Mouse (Mus musculus): ENCODE results near the gene Poll.
"Not testable (repeated sequence)": the region's sequence is repeated elsewhere in the genome, so short reads cannot be mapped to it uniquely, and the experiment has no call there.

Poll gene

GRCm38 (mm10) chr19:45578976-45579375 is 18.6 kb upstream of the Poll start:
- CTCF ChIA-PET, result no interaction called here

GRCm38 (mm10) chr19:45577141-45577750 is 16.9 kb upstream of the Poll start:
- CTCF ChIA-PET, result interaction anchor here (0.5 to 0.7 kb wide), 4 partner anchors 146 to 1904 kb away, joined by 4 to 13 read pairs (median 6); no protein-coding TSS in a partner anchor

- CTCF ChIA-PET, result interaction anchor here (0.6 to 1.1 kb wide), 3 partner anchors 17 to 361 kb away, joined by 3 to 4 read pairs (median 3); no protein-coding TSS in a partner anchor
Observed at GRCm38 (mm10) chr19:45575632-45576001, 15.3 kb upstream of the Poll start.

GRCm38 (mm10) chr19:45574941-45575631 is 14.8 kb upstream of the Poll start:
- CTCF ChIA-PET, result interaction anchor here (0.7 to 1.3 kb wide), 4 partner anchors 17 to 172 kb away, joined by 3 to 4 read pairs (median 3); no protein-coding TSS in a partner anchor

GRCm38 (mm10) chr19:45574339-45574898 is 14.1 kb upstream of the Poll start:
- CTCF ChIA-PET, result interaction anchor here (0.7 to 1.3 kb wide), 4 partner anchors 17 to 176 kb away, joined by 3 to 4 read pairs (median 3); no protein-coding TSS in a partner anchor

- CTCF ChIA-PET, result interaction anchor here (0.7 to 1.3 kb wide), 4 partner anchors 18 to 177 kb away, joined by 3 to 4 read pairs (median 3); no protein-coding TSS in a partner anchor
Observed at GRCm38 (mm10) chr19:45573861-45574267, 13.5 kb upstream of the Poll start.

- CTCF ChIA-PET, result interaction anchor here (1.1 kb wide), 1 partner anchor 178 kb away, joined by 4 read pairs; no protein-coding TSS in a partner anchor
Observed at GRCm38 (mm10) chr19:45573033-45573432, 12.7 kb upstream of the Poll start.

- CTCF ChIA-PET, result interaction anchor here (0.6 kb wide), 1 partner anchor 442 kb away, joined by 3 read pairs; no protein-coding TSS in a partner anchor
Observed at GRCm38 (mm10) chr19:45567367-45567766, 7.0 kb upstream of the Poll start.

- CTCF ChIA-PET, result interaction anchor here (0.6 kb wide), 1 partner anchor 119 kb away, joined by 3 read pairs; no protein-coding TSS in a partner anchor
Observed at GRCm38 (mm10) chr19:45565925-45566715, 5.8 kb upstream of the Poll start.

- CTCF ChIA-PET, result no interaction called here
Observed at GRCm38 (mm10) chr19:45554136-45554535, 6.2 kb downstream of the Poll start.

GRCm38 (mm10) chr19:45552187-45552586 is 8.1 kb downstream of the Poll start:
- CTCF ChIA-PET, result interaction anchor here (0.9 kb wide), 1 partner anchor 9 kb away, joined by 7 read pairs; no protein-coding TSS in a partner anchor

GRCm38 (mm10) chr19:45549948-45550347 is 10.4 kb downstream of the Poll start:
- CTCF ChIA-PET, result interaction anchor here (1.0 kb wide), 1 partner anchor 322 kb away, joined by 5 read pairs; no protein-coding TSS in a partner anchor

GRCm38 (mm10) chr19:45549128-45549915 is 11.0 kb downstream of the Poll start:
- CTCF ChIA-PET, result interaction anchor here (1.0 kb wide), 1 partner anchor 322 kb away, joined by 5 read pairs; no protein-coding TSS in a partner anchor

GRCm38 (mm10) chr19:45548196-45548595 is 12.1 kb downstream of the Poll start:
- CTCF ChIA-PET, result not testable (repeated sequence)

GRCm38 (mm10) chr19:45544925-45545321 is 15.4 kb downstream of the Poll start:
- CTCF ChIA-PET, result interaction anchor here (0.7 to 1.6 kb wide), 3 partner anchors 203 to 492 kb away, joined by 3 to 7 read pairs (median 6); no protein-coding TSS in a partner anchor

GRCm38 (mm10) chr19:45544152-45544924 is 16.0 kb downstream of the Poll start:
- CTCF ChIA-PET, result interaction anchor here (0.7 to 1.6 kb wide), 3 partner anchors 203 to 492 kb away, joined by 3 to 7 read pairs (median 6); no protein-coding TSS in a partner anchor

GRCm38 (mm10) chr19:45542061-45542460 is 18.3 kb downstream of the Poll start:
- CTCF ChIA-PET, result interaction anchor here (0.6 kb wide), 1 partner anchor 33 kb away, joined by 3 read pairs; no protein-coding TSS in a partner anchor

GRCm38 (mm10) chr19:45541409-45542041 is 18.8 kb downstream of the Poll start:
- CTCF ChIA-PET, result interaction anchor here (0.6 kb wide), 1 partner anchor 32 kb away, joined by 3 read pairs; no protein-coding TSS in a partner anchor

Measured in spleen, embryonic (tissue).